Mouse (Mus musculus) stomach, postnatal 0 days (tissue): ENCODE results near the gene Mfsd13b.

Experiments used
- CTCF ChIP-seq: IDR thresholded peaks from 2 replicates; pipeline ENCODE4 v1.5.1; 2016; ENCODE audit warnings: antibody characterized with exemption, low read depth, mild to moderate bottlenecking, moderate library complexity
- EP300 ChIP-seq: optimal IDR thresholded peaks from 2 replicates; pipeline ENCODE3; 2016; ENCODE audit warnings: antibody characterized with exemption

DNA sequence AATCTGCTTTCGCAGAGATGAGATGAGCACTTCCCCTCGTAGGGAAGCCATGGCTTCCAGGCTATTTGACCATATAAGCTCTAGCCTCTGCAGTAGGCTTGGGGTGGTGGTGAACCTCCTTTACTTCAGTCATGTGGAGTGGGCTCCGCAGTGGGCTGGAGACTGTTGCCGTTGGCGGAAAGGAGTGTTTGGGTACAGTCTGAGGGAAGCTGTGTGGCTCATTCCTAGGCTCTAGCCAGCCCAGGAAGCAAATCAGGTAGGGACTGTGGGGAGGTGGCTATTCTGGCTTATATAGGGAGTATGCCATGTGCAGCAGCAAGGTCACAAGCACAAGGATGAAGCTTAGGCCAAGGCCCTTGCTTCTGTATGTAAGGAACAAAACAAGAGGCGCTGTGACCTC, 41.1 kb upstream of the Mfsd13b start:
- TF ChIP-seq CTCF, result no peak
- TF ChIP-seq EP300, result no peak
